Mouse (Mus musculus): ENCODE measurements around the gene Robo2. TPM values are rescaled to one million over a fixed set of nuclear protein-coding genes. Genes with fewer than 3 reads are reported as not detected.

The Robo2 gene
- total and polyA plus RNA-seq, 3 experiments: not detected

DNA sequence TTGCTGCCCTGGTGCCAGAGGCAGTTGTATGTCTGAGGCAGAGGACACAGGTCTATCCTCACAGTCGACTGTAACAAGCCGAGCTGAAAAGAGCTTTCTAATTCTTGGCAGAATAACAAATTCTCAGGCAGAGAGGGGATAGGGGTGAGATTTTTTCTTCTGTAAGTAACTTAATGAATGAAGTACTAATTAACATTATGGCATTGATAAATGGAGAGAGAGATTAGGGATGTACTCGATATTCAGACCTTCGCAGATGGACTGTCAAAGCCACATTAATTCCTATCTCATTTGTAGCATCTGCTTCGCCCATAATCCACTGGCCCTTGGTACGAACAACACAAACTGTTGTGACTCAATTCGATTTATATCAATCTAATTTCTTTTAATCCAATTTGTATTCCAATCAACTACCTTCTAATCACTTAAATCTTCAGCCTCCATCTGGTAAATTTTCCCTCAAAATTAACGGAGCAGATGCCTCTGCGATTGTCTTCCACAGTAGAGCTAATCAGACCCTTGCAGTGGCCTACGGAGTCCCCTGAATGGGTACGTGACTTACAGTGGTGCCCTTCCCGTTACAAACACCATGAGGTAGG is 36.2 kb downstream of the Robo2 start:
- Histone ChIP-seq H3K27ac (ENCODE audit: control insufficient read depth, low read depth, low read length) (no peak overlapping the region), H3K9me3 (replicated peaks; ENCODE audit: insufficient read depth, low read length) (no peaks in the 10 kb centered on the region), H3K4me3 (ENCODE audit: control insufficient read depth in 1 of 2, insufficient read depth in 1 of 2, low read depth in 2 of 2, low read length in 2 of 2) (no peak overlapping the region), H3K79me2 (ENCODE audit: control insufficient read depth, insufficient read depth, low read length, poor library complexity) (no peaks in the 10 kb centered on the region), H3K9ac (ENCODE audit: control insufficient read depth, low read depth, low read length, poor library complexity, severe bottlenecking) (no peak overlapping the region), H3K27me3 (ENCODE audit: control insufficient read depth in 1 of 2, insufficient read depth in 2 of 2, low read length in 2 of 2) (no peaks in the 10 kb centered on the region), H3K4me1 (ENCODE audit: control insufficient read depth in 1 of 2, insufficient read depth in 2 of 2, low read length in 2 of 2) (no peaks in the 10 kb centered on the region), H3K36me3 (ENCODE audit: control insufficient read depth in 1 of 2, insufficient read depth in 2 of 2, low read length in 2 of 2) (no peaks in the 10 kb centered on the region)
- DNase-seq (ENCODE audit: low read depth, low spot score): no peak
- no peak for TF ChIP-seq ZKSCAN1 (IDR thresholded peaks at IDR 0.05; ENCODE audit: low read depth, low read length)
- no peak for TF ChIP-seq ZMIZ1 (IDR thresholded peaks at IDR 0.05; ENCODE audit: low read depth, low read length)
- TF ChIP-seq MEF2A (IDR thresholded peaks at IDR 0.05; ENCODE audit: extremely low read depth, insufficient replicate concordance, low read depth, low read length, poor library complexity, severe bottlenecking): no peak

- H3K4me3 ChIP-seq (ENCODE audit: control insufficient read depth in 1 of 2, insufficient read depth in 1 of 2, low read depth in 2 of 2, low read length in 2 of 2): no peak overlapping the region
- H3K9me3 ChIP-seq (replicated peaks; ENCODE audit: insufficient read depth, low read length): no peaks in the 10 kb centered on the region
- no peaks in the 10 kb centered on the region for H3K36me3 ChIP-seq (ENCODE audit: control insufficient read depth in 1 of 2, insufficient read depth in 2 of 2, low read length in 2 of 2)
- no peak overlapping the region for H3K9ac ChIP-seq (ENCODE audit: control insufficient read depth, low read depth, low read length, poor library complexity, severe bottlenecking)
- H3K4me1 ChIP-seq (ENCODE audit: control insufficient read depth in 1 of 2, insufficient read depth in 2 of 2, low read length in 2 of 2): no peaks in the 10 kb centered on the region
- no peak for DNase-seq (ENCODE audit: low read depth, low spot score)
- TF ChIP-seq ELF1 (IDR thresholded peaks at IDR 0.05; ENCODE audit: low read depth, low read length) (no peak), MYB (IDR thresholded peaks at IDR 0.05; ENCODE audit: low read depth, low read length) (no peak), JUND (IDR thresholded peaks at IDR 0.05; ENCODE audit: low read depth, low read length) (no peak), MAX (IDR thresholded peaks at IDR 0.05; ENCODE audit: low read length) (no peak), TCF12 (IDR thresholded peaks at IDR 0.05; ENCODE audit: low read depth, low read length) (no peak), TBP (IDR thresholded peaks at IDR 0.05; ENCODE audit: low read depth, low read length) (no peak), MAFK (IDR thresholded peaks at IDR 0.05; ENCODE audit: borderline replicate concordance, low read depth, low read length) (no peak)
- no peak overlapping the region for H3K27ac ChIP-seq (ENCODE audit: control insufficient read depth, low read depth, low read length)
- H3K79me2 ChIP-seq (ENCODE audit: control insufficient read depth, insufficient read depth, low read length, poor library complexity): no peaks in the 10 kb centered on the region
- H3K27me3 ChIP-seq (ENCODE audit: control insufficient read depth in 1 of 2, insufficient read depth in 2 of 2, low read length in 2 of 2): no peaks in the 10 kb centered on the region
Observed at GRCm38 (mm10) chr16:74374540-74374939, 37.1 kb downstream of the Robo2 start.

GRCm38 (mm10) chr16:74373407-74373806 is 38.2 kb downstream of the Robo2 start:
- Histone ChIP-seq H3K4me3 (ENCODE audit: control insufficient read depth in 1 of 2, insufficient read depth in 1 of 2, low read depth in 2 of 2, low read length in 2 of 2) (no peak overlapping the region), H3K9me3 (replicated peaks; ENCODE audit: insufficient read depth, low read length) (no peaks in the 10 kb centered on the region), H3K36me3 (ENCODE audit: control insufficient read depth in 1 of 2, insufficient read depth in 2 of 2, low read length in 2 of 2) (no peaks in the 10 kb centered on the region), H3K4me1 (ENCODE audit: control insufficient read depth in 1 of 2, insufficient read depth in 2 of 2, low read length in 2 of 2) (no peaks in the 10 kb centered on the region), H3K79me2 (ENCODE audit: control insufficient read depth, insufficient read depth, low read length, poor library complexity) (no peaks in the 10 kb centered on the region), H3K27me3 (ENCODE audit: control insufficient read depth in 1 of 2, insufficient read depth in 2 of 2, low read length in 2 of 2) (no peaks in the 10 kb centered on the region), H3K27ac (ENCODE audit: control insufficient read depth, low read depth, low read length) (no peak overlapping the region), H3K9ac (ENCODE audit: control insufficient read depth, low read depth, low read length, poor library complexity, severe bottlenecking) (no peak overlapping the region)
- TF ChIP-seq GABPA (IDR thresholded peaks at IDR 0.05; ENCODE audit: low read depth, low read length) (no peak), SIN3A (IDR thresholded peaks at IDR 0.05; ENCODE audit: low read length) (no peak)
- no peak for DNase-seq (ENCODE audit: low read depth, low spot score)

All from MEL (cell line).